Mouse (Mus musculus): ENCODE results near the gene Brd3.

Brd3 gene

GRCm38 (mm10) chr2:27426406-27426854 lies 81.0 kb downstream of the Brd3 start:
- no peak for DNase-seq (ENCODE audit: low spot score in 2 of 2)

- DNase-seq (ENCODE audit: low spot score in 2 of 2): peak in 1 of 2 experiments; percentile 54
These were observed 81.6 kb downstream of the Brd3 start for GRCm38 (mm10) chr2:27425751-27426405.

GRCm38 (mm10) chr2:27425161-27425611 lies 82.3 kb downstream of the Brd3 start:
- DNase-seq (ENCODE audit: low spot score in 2 of 2): no peak

GRCm38 (mm10) chr2:27423596-27423995 lies 83.9 kb downstream of the Brd3 start:
- DNase-seq (ENCODE audit: low spot score in 2 of 2): peak; percentile 68 to 82

GRCm38 (mm10) chr2:27421293-27422068 lies 86.0 kb downstream of the Brd3 start:
- DNase-seq (ENCODE audit: low spot score in 2 of 2): peak in 1 of 2 experiments; percentile 61

GRCm38 (mm10) chr2:27418577-27419070 lies 88.8 kb downstream of the Brd3 start:
- DNase-seq (ENCODE audit: low spot score in 2 of 2): peak in 1 of 2 experiments; percentile 57

- DNase-seq (ENCODE audit: low spot score in 2 of 2): no peak
These were observed 89.8 kb downstream of the Brd3 start for GRCm38 (mm10) chr2:27417648-27418153.

GRCm38 (mm10) chr2:27416425-27416824 lies 91.0 kb downstream of the Brd3 start:
- DNase-seq (ENCODE audit: low spot score in 2 of 2): peak; percentile 50 to 60

GRCm38 (mm10) chr2:27415060-27415783 lies 92.2 kb downstream of the Brd3 start:
- no peak for DNase-seq (ENCODE audit: low spot score in 2 of 2)

- DNase-seq (ENCODE audit: low spot score in 2 of 2): no peak
These were observed 93.4 kb downstream of the Brd3 start for GRCm38 (mm10) chr2:27413936-27414657.

GRCm38 (mm10) chr2:27413582-27413935 lies 93.9 kb downstream of the Brd3 start:
- no peak for DNase-seq (ENCODE audit: low spot score in 2 of 2)

- no peak for DNase-seq (ENCODE audit: low spot score in 2 of 2)
These were observed 95.1 kb downstream of the Brd3 start for GRCm38 (mm10) chr2:27412245-27412800.

- DNase-seq (ENCODE audit: low spot score in 2 of 2): peak; percentile 38 to 52
These were observed 95.7 kb downstream of the Brd3 start for GRCm38 (mm10) chr2:27411688-27412174.

GRCm38 (mm10) chr2:27410518-27411140 lies 96.8 kb downstream of the Brd3 start:
- no peak for DNase-seq (ENCODE audit: low spot score in 2 of 2)

GRCm38 (mm10) chr2:27408194-27408593 lies 99.3 kb downstream of the Brd3 start:
- no peak for DNase-seq (ENCODE audit: low spot score in 2 of 2)

- DNase-seq (ENCODE audit: low spot score in 2 of 2): no peak
These were observed 100.5 kb downstream of the Brd3 start for GRCm38 (mm10) chr2:27406928-27407327.

- DNase-seq (ENCODE audit: low spot score in 2 of 2): no peak
These were observed 102.2 kb downstream of the Brd3 start for GRCm38 (mm10) chr2:27405094-27405884.

- no peak for DNase-seq (ENCODE audit: low spot score in 2 of 2)
These were observed 102.9 kb downstream of the Brd3 start for GRCm38 (mm10) chr2:27404375-27405093.

- DNase-seq (ENCODE audit: low spot score in 2 of 2): no peak
These were observed 105.9 kb downstream of the Brd3 start for GRCm38 (mm10) chr2:27401544-27401943.
